Mouse (Mus musculus): Measurements from ENCODE around the gene Ccna2. TPM values are rescaled to one million over a fixed set of nuclear protein-coding genes. Genes with fewer than 3 reads are reported as not detected.

The Ccna2 gene
- polyA plus RNA-seq, 1 experiment: 71.5 TPM

GRCm38 (mm10) chr3:36524466-36524865 lies 47.5 kb downstream of the Ccna2 start:
- TF ChIP-seq MYOG (IDR thresholded peaks at IDR 0.05; ENCODE audit: control insufficient read depth, extremely low read depth, insufficient read length) (no peak), MYOD1 (IDR thresholded peaks at IDR 0.05; ENCODE audit: control insufficient read depth, insufficient read length, low read depth) (no peak), USF1 (IDR thresholded peaks at IDR 0.05; ENCODE audit: low read depth) (no peak), FOSL1 (IDR thresholded peaks at IDR 0.05; ENCODE audit: insufficient read depth, low read length, poor library complexity, severe bottlenecking) (no peak), MAX (IDR thresholded peaks at IDR 0.05) (no peak), CTCF (IDR thresholded peaks at IDR 0.05; ENCODE audit: control insufficient read depth, insufficient read depth, insufficient read length) (no peak), CEBPB (IDR thresholded peaks at IDR 0.05; ENCODE audit: low read depth) (no peak)
- no peak overlapping the region for H3ac ChIP-seq (ENCODE audit: control insufficient read depth, insufficient read length, low read depth)
- peaks cover 10% of the 10 kb centered on the region for H3K27me3 ChIP-seq (ENCODE audit: control insufficient read depth, insufficient read depth, insufficient read length)
- H3K79me3 ChIP-seq (ENCODE audit: low read depth): no peaks in the 10 kb centered on the region
- no peaks in the 10 kb centered on the region for H3K36me3 ChIP-seq (ENCODE audit: control insufficient read depth, insufficient read depth)
- no peaks in the 10 kb centered on the region for H3K79me2 ChIP-seq (ENCODE audit: control insufficient read depth, insufficient read depth)
- no peak overlapping the region for H3K4me3 ChIP-seq (ENCODE audit: insufficient read depth, poor library complexity, severe bottlenecking)

GRCm38 (mm10) chr3:36522137-36522536 lies 49.8 kb downstream of the Ccna2 start:
- no peak overlapping the region for H3K4me3 ChIP-seq (ENCODE audit: insufficient read depth, poor library complexity, severe bottlenecking)
- TF ChIP-seq MYOD1 (IDR thresholded peaks at IDR 0.05; ENCODE audit: control insufficient read depth, insufficient read length, low read depth): no peak
- TF ChIP-seq CTCF (IDR thresholded peaks at IDR 0.05; ENCODE audit: control insufficient read depth, insufficient read depth, insufficient read length): no peak
- TF ChIP-seq FOSL1 (IDR thresholded peaks at IDR 0.05; ENCODE audit: insufficient read depth, low read length, poor library complexity, severe bottlenecking): no peak
- no peak for TF ChIP-seq MYOG (IDR thresholded peaks at IDR 0.05; ENCODE audit: control insufficient read depth, extremely low read depth, insufficient read length)
- no peak for TF ChIP-seq CEBPB (IDR thresholded peaks at IDR 0.05; ENCODE audit: low read depth)
- no peak for TF ChIP-seq USF1 (IDR thresholded peaks at IDR 0.05; ENCODE audit: low read depth)
- TF ChIP-seq MAX (IDR thresholded peaks at IDR 0.05): no peak
- H3K36me3 ChIP-seq (ENCODE audit: control insufficient read depth, insufficient read depth): no peaks in the 10 kb centered on the region
- peaks cover 10% of the 10 kb centered on the region for H3K27me3 ChIP-seq (ENCODE audit: control insufficient read depth, insufficient read depth, insufficient read length)
- H3K79me3 ChIP-seq (ENCODE audit: low read depth): no peaks in the 10 kb centered on the region
- H3ac ChIP-seq (ENCODE audit: control insufficient read depth, insufficient read length, low read depth): no peak overlapping the region
- no peaks in the 10 kb centered on the region for H3K79me2 ChIP-seq (ENCODE audit: control insufficient read depth, insufficient read depth)

GRCm38 (mm10) chr3:36521073-36522060 lies 50.6 kb downstream of the Ccna2 start, which contains the start of gene Gm11549:
Gene Gm11549, minus strand, starts transcription at chr3:36521813.
- H3ac ChIP-seq (ENCODE audit: control insufficient read depth, insufficient read length, low read depth): no peak within 1 kb of the TSS
- H3K79me3 ChIP-seq (ENCODE audit: low read depth): no peaks in the 10 kb centered on the region
- no peak within 1 kb of the TSS for H3K4me3 ChIP-seq (ENCODE audit: insufficient read depth, poor library complexity, severe bottlenecking)

GRCm38 (mm10) chr3:36516196-36516595 lies 55.8 kb downstream of the Ccna2 start:
- TF ChIP-seq MYOG (IDR thresholded peaks at IDR 0.05; ENCODE audit: control insufficient read depth, extremely low read depth, insufficient read length) (no peak), USF1 (IDR thresholded peaks at IDR 0.05; ENCODE audit: low read depth) (no peak), MAX (IDR thresholded peaks at IDR 0.05) (no peak), CTCF (IDR thresholded peaks at IDR 0.05; ENCODE audit: control insufficient read depth, insufficient read depth, insufficient read length) (no peak), MYOD1 (IDR thresholded peaks at IDR 0.05; ENCODE audit: control insufficient read depth, insufficient read length, low read depth) (no peak), FOSL1 (IDR thresholded peaks at IDR 0.05; ENCODE audit: insufficient read depth, low read length, poor library complexity, severe bottlenecking) (no peak), CEBPB (IDR thresholded peaks at IDR 0.05; ENCODE audit: low read depth) (no peak)
- no peaks in the 10 kb centered on the region for H3K79me2 ChIP-seq (ENCODE audit: control insufficient read depth, insufficient read depth)
- no peaks in the 10 kb centered on the region for H3K36me3 ChIP-seq (ENCODE audit: control insufficient read depth, insufficient read depth)
- H3K27me3 ChIP-seq (ENCODE audit: control insufficient read depth, insufficient read depth, insufficient read length): peaks cover 7% of the 10 kb centered on the region
- no peak overlapping the region for H3ac ChIP-seq (ENCODE audit: control insufficient read depth, insufficient read length, low read depth)
- no peaks in the 10 kb centered on the region for H3K79me3 ChIP-seq (ENCODE audit: low read depth)
- no peak overlapping the region for H3K4me3 ChIP-seq (ENCODE audit: insufficient read depth, poor library complexity, severe bottlenecking)

More at GRCm38 (mm10) chr3:36521073-36522060, 50.6 kb downstream of the Ccna2 start, which contains the start of gene Gm11549:
- Histone ChIP-seq H3K79me2 (ENCODE audit: control insufficient read depth, insufficient read depth) (no peaks in the 10 kb centered on the region), H3K36me3 (ENCODE audit: control insufficient read depth, insufficient read depth) (no peaks in the 10 kb centered on the region), H3K27me3 (ENCODE audit: control insufficient read depth, insufficient read depth, insufficient read length) (peaks cover 10% of the 10 kb centered on the region)
- TF ChIP-seq USF1 (IDR thresholded peaks at IDR 0.05; ENCODE audit: low read depth) (no peak), FOSL1 (IDR thresholded peaks at IDR 0.05; ENCODE audit: insufficient read depth, low read length, poor library complexity, severe bottlenecking) (no peak), MYOG (IDR thresholded peaks at IDR 0.05; ENCODE audit: control insufficient read depth, extremely low read depth, insufficient read length) (no peak), MAX (IDR thresholded peaks at IDR 0.05) (no peak), CEBPB (IDR thresholded peaks at IDR 0.05; ENCODE audit: low read depth) (no peak), CTCF (IDR thresholded peaks at IDR 0.05; ENCODE audit: control insufficient read depth, insufficient read depth, insufficient read length) (no peak), MYOD1 (IDR thresholded peaks at IDR 0.05; ENCODE audit: control insufficient read depth, insufficient read length, low read depth) (no peak)

Other genes starting within 250 kb of the Ccna2 start
- 441 TPM for gene Anxa5, start 96.3 kb downstream of the Ccna2 start, polyA plus RNA-seq (2012; fragmentation: generic; extraction: Trizol)
- 0.33 TPM for gene 1810062G17Rik, start 96.2 kb downstream of the Ccna2 start, polyA plus RNA-seq (2012; fragmentation: generic; extraction: Trizol)
- not detected for gene Gm11549, start 50.3 kb downstream of the Ccna2 start, polyA plus RNA-seq (2012; fragmentation: generic; extraction: Trizol)
- 10.8 TPM for gene Exosc9, start 19.5 kb downstream of the Ccna2 start, polyA plus RNA-seq (2012; fragmentation: generic; extraction: Trizol)
- gene Bbs7, start 41.3 kb upstream of the Ccna2 start, polyA plus RNA-seq (2012; fragmentation: generic; extraction: Trizol): 1.8 TPM
- gene Trpc3, start 118.0 kb upstream of the Ccna2 start, polyA plus RNA-seq (2012; fragmentation: generic; extraction: Trizol): not detected